Mouse (Mus musculus) intestine, postnatal 0 days (tissue): ENCODE measurements around the gene Klk14. TPM values are rescaled to one million over a fixed set of nuclear protein-coding genes. Genes with fewer than 3 reads are reported as not detected.

Experiments used
- ATAC-seq: fragments of 200-750 bp; cut with Nextera tagmentation; 2 replicates; pipeline ENCODE4 v1.8.0; 2017; ENCODE audit warnings: mild to moderate bottlenecking, moderate TSS enrichment, moderate library complexity
- H3K27ac ChIP-seq: fragments of 300-500 bp; sonication (generic); 2 replicates; pipeline ENCODE4 v1.5.1; 2014; ENCODE audit warnings: mild to moderate bottlenecking, low read depth, low read length, moderate library complexity
- H3K27me3 ChIP-seq: fragments of 300-500 bp; sonication (generic); replicated peaks from 2 replicates; pipeline ENCODE4 v1.6.1; 2014; ENCODE audit warnings: low read length, mixed read lengths; ENCODE audit not compliant: control insufficient read depth, insufficient read depth
- H3K36me3 ChIP-seq: fragments of 300-500 bp; sonication (generic); 2 replicates; pipeline ENCODE4 v1.6.1; 2014; ENCODE audit warnings: mild to moderate bottlenecking, moderate library complexity; ENCODE audit not compliant: control insufficient read depth, insufficient read depth
- H3K4me1 ChIP-seq: fragments of 300-500 bp; sonication (generic); replicated peaks from 2 replicates; pipeline ENCODE4 v1.6.1; 2014; ENCODE audit warnings: antibody characterized with exemption, low read length, mixed read lengths; ENCODE audit not compliant: control insufficient read depth, insufficient read depth
- H3K4me2 ChIP-seq: fragments of 300-500 bp; sonication (generic); replicated peaks from 2 replicates; pipeline ENCODE4 v1.6.1; 2014; ENCODE audit warnings: low read depth, mild to moderate bottlenecking, moderate library complexity
- H3K4me3 ChIP-seq: fragments of 300-500 bp; sonication (generic); 2 replicates; pipeline ENCODE4 v1.5.1; 2014; ENCODE audit warnings: low read depth, low read length
- H3K9ac ChIP-seq: fragments of 300-500 bp; sonication (generic); 2 replicates; pipeline ENCODE4 v1.6.1; 2014; ENCODE audit warnings: mild to moderate bottlenecking, low read depth, low read length
- H3K9me3 ChIP-seq: fragments of 300-500 bp; sonication (generic); 2 replicates; pipeline ENCODE4 v1.6.1; 2016; ENCODE audit warnings: mixed run types; ENCODE audit not compliant: control insufficient read depth
- CTCF ChIP-seq: sonication (generic); IDR thresholded peaks from 2 replicates; pipeline ENCODE4 v1.5.1; 2016; ENCODE audit warnings: low read depth, mild to moderate bottlenecking, control low read depth, antibody characterized with exemption, moderate library complexity
- WGBS: fragments of 180-500 bp; shearing (Covaris S2); extraction: QIAGEN DNeasy Blood & Tissue Kit; methylation state at CpG from one replicate; pipeline ENCODE4 v1.1.7; 2014; 5-methylcytosine and 5-hydroxymethylcytosine counted together
- polyA plus RNA-seq: library from polyadenylated mRNA; unstranded; fragments of >200 nt; fragmentation: Nextera tagmentation; extraction: Ambion mirVana; gene quantifications from 2 replicates; pipeline ENCODE4 v1.2.1, GENCODE M21; 2015

The Klk14 gene
- 0.09 and 0.12 TPM in 2 replicates for polyA plus RNA-seq

DNA sequence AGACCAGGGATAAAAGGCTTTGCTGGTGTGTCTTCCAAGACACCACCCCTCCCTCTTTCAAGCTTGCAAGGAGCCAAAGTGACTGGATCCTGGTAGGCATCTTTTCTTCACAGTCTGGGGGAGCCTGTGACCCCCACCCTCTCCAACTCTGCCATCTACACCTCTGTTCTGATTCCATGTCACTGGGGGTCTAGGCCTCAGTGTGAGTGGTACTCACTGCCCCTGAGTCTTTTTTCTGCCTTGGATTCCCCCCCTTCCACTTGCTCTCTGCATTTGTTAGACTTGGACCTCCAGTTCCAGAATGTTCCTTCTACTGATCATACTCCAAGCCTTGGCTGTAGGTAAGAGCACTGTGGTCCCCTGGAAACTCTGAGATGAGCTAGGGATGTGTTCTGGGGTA lies at the start of gene Klk14:
Gene Klk14, plus strand, starts transcription at position 301 of the 400 bp plus-strand sequence.
- ATAC-seq = no peak
- Histone ChIP-seq H3K27me3 (no peaks in the 10 kb centered on the region), H3K4me1 (no peaks in the 10 kb centered on the region), H3K4me2 (no peak within 1 kb of the TSS), H3K9ac (no peak within 1 kb of the TSS), H3K27ac (no peak within 1 kb of the TSS), H3K4me3 (no peak within 1 kb of the TSS), H3K9me3 (no peaks in the 10 kb centered on the region), H3K36me3 (no peaks in the 10 kb centered on the region)
- no peak for TF ChIP-seq CTCF

DNA sequence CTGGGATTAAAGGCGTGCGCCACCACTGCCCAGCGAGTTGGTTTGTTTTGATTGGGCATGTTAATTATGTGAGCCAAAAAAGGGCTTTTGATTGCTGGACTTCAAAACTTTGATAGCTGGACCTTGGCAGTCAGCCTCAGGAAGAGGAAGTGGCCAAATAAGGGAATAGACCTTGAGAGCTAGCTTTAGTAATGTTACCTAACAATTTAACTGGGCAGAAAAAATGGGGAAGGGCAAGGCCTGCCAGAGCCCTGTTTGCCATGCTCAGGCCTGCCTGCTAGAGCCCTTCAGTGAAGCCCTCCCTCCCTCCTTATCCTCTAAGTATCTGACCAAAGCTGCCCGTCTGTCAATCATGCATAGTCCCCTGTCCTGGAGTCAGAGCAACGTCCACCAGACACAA lies 47.6 kb upstream of the Klk14 start:
- Histone ChIP-seq H3K9me3 (no peaks in the 10 kb centered on the region), H3K4me3 (no peak overlapping the region), H3K27ac (no peak overlapping the region), H3K4me1 (no peaks in the 10 kb centered on the region), H3K27me3 (no peaks in the 10 kb centered on the region), H3K4me2 (no peak overlapping the region), H3K9ac (no peak overlapping the region), H3K36me3 (no peaks in the 10 kb centered on the region)
- no peak for TF ChIP-seq CTCF
- WGBS = 81% methylated on average over 5 of the region's 5 CpGs
- no peak for ATAC-seq

DNA sequence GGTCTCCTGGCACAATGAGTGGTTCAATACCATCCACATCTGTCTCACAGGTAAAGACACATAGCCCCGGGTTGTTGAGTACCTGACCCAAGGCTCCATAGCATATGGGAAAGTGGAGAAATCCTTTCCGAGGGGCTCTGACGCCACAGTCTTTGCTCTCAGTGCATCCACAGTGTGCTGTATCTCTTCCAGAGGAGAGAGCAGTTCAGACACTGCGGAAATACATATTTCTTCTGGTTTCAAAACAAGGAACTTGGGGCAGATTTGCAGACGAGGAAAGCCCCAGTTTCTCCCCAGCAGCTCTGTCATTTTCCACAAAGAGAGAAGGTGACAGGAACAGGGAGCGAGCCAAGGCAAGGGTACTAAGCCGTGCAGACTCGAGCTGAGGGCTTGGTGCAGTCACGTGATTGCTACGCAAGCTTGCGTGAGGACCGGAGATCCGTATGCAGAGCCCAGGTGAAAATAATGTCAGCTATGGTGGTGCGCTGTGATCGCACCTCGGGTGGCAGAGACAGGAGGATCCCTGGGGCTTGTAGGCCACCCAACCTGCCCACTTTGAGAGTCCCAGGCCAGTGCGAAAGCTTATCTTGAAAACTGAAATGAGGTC lies 47.1 kb upstream of the Klk14 start:
- 83% methylated on average over 17 of the region's 17 CpGs for WGBS
- TF ChIP-seq CTCF = no peak
- no peak overlapping the region for H3K9ac ChIP-seq
- ATAC-seq = no peak
- no peaks in the 10 kb centered on the region for H3K9me3 ChIP-seq
- no peaks in the 10 kb centered on the region for H3K36me3 ChIP-seq
- H3K4me3 ChIP-seq = no peak overlapping the region
- no peak overlapping the region for H3K27ac ChIP-seq
- H3K4me1 ChIP-seq = no peaks in the 10 kb centered on the region
- H3K27me3 ChIP-seq = no peaks in the 10 kb centered on the region
- H3K4me2 ChIP-seq = no peak overlapping the region

DNA sequence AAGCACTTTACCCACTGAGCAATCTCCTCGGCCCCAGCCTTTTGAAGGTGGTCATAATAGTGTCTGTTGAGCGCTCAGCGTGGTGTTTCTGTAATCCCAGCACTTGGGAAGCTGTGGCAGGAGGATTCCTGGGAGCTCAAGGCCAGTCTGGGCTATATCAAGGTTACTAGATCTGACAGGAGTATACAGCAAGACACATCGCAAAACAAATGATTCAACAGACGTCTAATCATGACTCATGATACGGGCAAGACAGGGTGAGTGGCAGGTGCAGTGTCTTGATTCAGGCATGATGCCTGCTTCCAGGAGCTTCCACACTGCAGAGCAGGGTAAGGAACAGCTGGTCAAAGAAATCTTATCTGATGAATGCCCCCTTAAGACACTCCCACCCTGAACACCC lies 37.5 kb upstream of the Klk14 start:
- no peak for ATAC-seq
- Histone ChIP-seq H3K4me2 (no peak overlapping the region), H3K36me3 (no peaks in the 10 kb centered on the region), H3K4me3 (no peak overlapping the region), H3K9me3 (no peaks in the 10 kb centered on the region), H3K4me1 (no peaks in the 10 kb centered on the region), H3K27ac (no peak overlapping the region), H3K27me3 (no peaks in the 10 kb centered on the region), H3K9ac (no peak overlapping the region)
- 87% methylated on average over 6 of the region's 6 CpGs for WGBS
- TF ChIP-seq CTCF = no peak

DNA sequence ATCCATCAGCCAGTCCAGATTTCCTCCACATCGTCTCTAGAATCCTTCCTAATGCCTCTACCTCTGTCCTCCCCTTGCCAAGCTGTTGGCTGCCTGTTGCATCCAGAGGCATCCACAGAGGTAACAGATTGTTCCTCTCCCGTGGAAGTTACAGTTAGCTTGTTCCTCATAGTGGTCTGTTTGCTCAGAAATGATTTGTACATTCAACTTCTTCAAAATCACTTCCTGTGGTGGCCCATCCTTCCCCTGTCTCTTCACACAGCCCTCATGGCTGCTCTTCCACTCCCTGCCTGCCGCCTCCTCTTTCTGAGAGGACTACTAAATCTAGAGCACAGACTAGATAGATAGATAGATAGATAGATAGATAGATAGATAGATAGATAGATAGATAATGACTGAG lies 35.7 kb upstream of the Klk14 start:
- H3K9ac ChIP-seq = no peak overlapping the region
- TF ChIP-seq CTCF = no peak
- ATAC-seq = no peak
- H3K4me1 ChIP-seq = no peaks in the 10 kb centered on the region
- H3K4me2 ChIP-seq = no peak overlapping the region
- H3K27me3 ChIP-seq = no peaks in the 10 kb centered on the region
- no peaks in the 10 kb centered on the region for H3K36me3 ChIP-seq
- WGBS = 69% methylated on average over 3 of the region's 3 CpGs
- no peaks in the 10 kb centered on the region for H3K9me3 ChIP-seq
- H3K27ac ChIP-seq = no peak overlapping the region
- no peak overlapping the region for H3K4me3 ChIP-seq

DNA sequence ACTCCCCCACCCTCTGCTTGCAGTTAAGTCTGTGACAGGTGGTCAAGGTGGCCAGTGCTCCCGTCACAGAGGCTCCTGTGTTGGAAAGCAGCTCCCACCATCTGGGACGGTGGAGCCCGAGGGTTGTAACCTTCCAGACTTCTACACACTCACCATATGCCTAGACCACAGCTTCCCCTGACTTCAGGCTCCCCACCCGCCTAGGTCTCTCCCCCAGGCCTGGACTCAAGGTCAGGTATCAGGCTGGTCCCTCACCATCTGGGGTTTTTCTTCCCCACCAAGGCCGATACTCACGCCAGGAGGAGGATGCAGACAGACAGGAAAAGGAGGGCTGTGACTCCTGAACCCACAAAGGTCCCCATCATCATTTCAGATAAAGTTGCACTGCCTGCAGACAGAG lies 34.0 kb upstream of the Klk14 start:
- Histone ChIP-seq H3K36me3 (no peaks in the 10 kb centered on the region), H3K4me3 (no peak overlapping the region), H3K9me3 (no peaks in the 10 kb centered on the region), H3K27me3 (no peaks in the 10 kb centered on the region), H3K4me2 (no peak overlapping the region), H3K9ac (no peak overlapping the region), H3K27ac (no peak overlapping the region), H3K4me1 (no peaks in the 10 kb centered on the region)
- ATAC-seq = no peak
- TF ChIP-seq CTCF = no peak
- WGBS = 71% methylated on average over 6 of the region's 6 CpGs

DNA sequence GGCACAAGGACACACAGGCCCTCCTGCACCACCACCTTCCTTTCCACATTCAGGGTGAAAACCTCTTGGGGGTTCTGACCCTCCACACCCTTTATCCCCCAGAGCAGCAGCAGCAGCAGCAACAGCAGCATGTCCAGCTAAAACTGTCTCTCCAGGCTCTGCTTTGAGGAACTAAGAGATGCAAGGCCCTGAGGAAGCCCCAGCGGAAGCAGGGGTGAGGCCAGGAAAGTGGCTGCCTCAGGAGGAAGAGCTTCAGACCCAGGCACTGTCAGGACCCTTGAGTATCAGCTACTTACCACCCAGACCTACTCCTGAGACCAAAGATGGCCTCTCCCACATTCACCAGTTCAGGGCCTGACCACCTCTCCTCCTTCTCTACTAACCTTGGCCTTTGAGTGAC lies 30.2 kb upstream of the Klk14 start, which contains the start of gene Siglece:
Gene Siglece, minus strand, starts transcription at position 160 of the 400 bp plus-strand sequence.
- 60% methylated on average over 1 of the region's 1 CpGs for WGBS
- Histone ChIP-seq H3K4me2 (no peak within 1 kb of the TSS), H3K27me3 (no peaks in the 10 kb centered on the region), H3K27ac (no peak within 1 kb of the TSS), H3K4me1 (no peaks in the 10 kb centered on the region), H3K36me3 (no peaks in the 10 kb centered on the region), H3K4me3 (no peak within 1 kb of the TSS), H3K9ac (no peak within 1 kb of the TSS), H3K9me3 (no peaks in the 10 kb centered on the region)
- TF ChIP-seq CTCF = no peak
- ATAC-seq = no peak
